In the genomic region with DNA sequence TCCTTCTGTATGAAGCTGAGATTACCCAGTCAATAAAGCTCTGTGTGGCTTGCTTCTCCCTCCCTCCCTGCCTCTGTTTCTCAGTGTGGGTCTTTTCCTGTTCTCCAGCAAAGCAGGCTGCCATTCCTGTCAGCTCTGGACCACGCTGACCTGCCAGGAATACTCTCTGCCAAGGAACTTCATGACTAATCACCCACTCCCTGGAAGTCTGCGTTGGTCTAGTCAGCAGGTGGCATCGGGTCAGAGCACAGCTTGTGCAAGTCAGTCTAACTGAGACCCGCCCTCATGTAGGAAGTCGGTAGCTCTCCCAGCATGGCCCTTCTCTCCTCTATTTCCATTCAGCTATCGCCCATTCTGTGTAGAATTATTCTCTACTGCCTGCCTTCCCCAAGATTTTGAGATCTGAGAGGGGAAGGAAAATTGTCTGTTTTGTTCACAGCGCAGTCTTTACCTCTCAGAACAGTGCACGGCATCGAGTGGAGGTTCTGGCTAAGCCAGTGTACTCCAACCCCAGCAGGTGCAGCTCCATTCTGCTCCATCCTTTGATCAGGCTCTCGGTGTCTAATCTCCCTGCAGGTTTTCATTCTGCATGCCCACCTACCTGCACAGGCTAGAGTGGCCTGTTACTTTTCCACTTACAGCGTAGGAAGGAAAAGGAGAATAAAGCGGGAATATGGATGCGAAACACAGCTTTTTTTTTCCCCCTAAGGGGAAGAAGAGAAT, we compare ENCODE assay signal across 10 mouse cellular contexts.
DNase-seq lines count a peak whose midpoint lies in the region; ATAC-seq and TF ChIP-seq lines count a peak whose summit lies in the region.
"Had no signal": no experiment of that assay in that cellular context is flagged by ENCODE, and none has a peak within 500 bp of the region (broad histone marks: within the 10 kb centered on the region; RNA-seq: fewer than 3 reads in every experiment).

No protein-coding gene starts in this region.

- 49% methylated on average over 13 of the region's 13 CpGs for WGBS in forebrain, embryonic 15.5 days
- WGBS in forebrain, embryonic 11.5 days = 59% methylated on average over 13 of the region's 13 CpGs
- WGBS in small intestine, adult 2 months = 37% methylated on average over 13 of the region's 13 CpGs
- WGBS in intestine, embryonic 15.5 days = 63% methylated on average over 13 of the region's 13 CpGs

- H3K36me3 ChIP-seq in forebrain, embryonic 15.5 days = no peaks in the 10 kb centered on the region
- H3K36me3 ChIP-seq in forebrain, embryonic 11.5 days (ENCODE audit: control insufficient read depth, insufficient read depth, low read length) = no peaks in the 10 kb centered on the region
- H3K36me3 ChIP-seq in small intestine, adult 2 months (ENCODE audit: control insufficient read depth, insufficient read depth, low read length) = no peaks in the 10 kb centered on the region
- H3K36me3 ChIP-seq in intestine, embryonic 15.5 days = no peaks in the 10 kb centered on the region

- ATAC-seq in forebrain, embryonic 15.5 days (replicated peaks) = 0 out of 2 replicates have a peak, but pooled peaks have one; percentile 39
- ATAC-seq in forebrain, embryonic 11.5 days (replicated peaks; ENCODE audit: low FRiP score) = no peak
- no peak for ATAC-seq in intestine, embryonic 15.5 days

- H3K9me3 ChIP-seq in forebrain, embryonic 15.5 days = no peaks in the 10 kb centered on the region
- H3K9me3 ChIP-seq in forebrain, embryonic 11.5 days (ENCODE audit: control insufficient read depth, low read length) = no peaks in the 10 kb centered on the region
- H3K9me3 ChIP-seq in intestine, embryonic 15.5 days = no peaks in the 10 kb centered on the region

- H3K4me3 ChIP-seq in forebrain, embryonic 15.5 days = no peak overlapping the region
- H3K4me3 ChIP-seq in forebrain, embryonic 11.5 days (ENCODE audit: low read depth, low read length) = no peak overlapping the region
- no peak overlapping the region for H3K4me3 ChIP-seq in small intestine, adult 2 months (ENCODE audit: low read depth, low read length)
- no peak overlapping the region for H3K4me3 ChIP-seq in intestine, embryonic 15.5 days (replicated peaks)

- intact Hi-C loops in heart, postnatal 25 days (cut with DNase I) = no loop called here

- TF ChIP-seq CTCF in small intestine, adult 2 months (IDR thresholded peaks at IDR 0.05; ENCODE audit: extremely low read depth, insufficient read length, insufficient replicate concordance, low read depth, low read length) = no peak

- DNase-seq in forebrain, embryonic 11.5 days (ENCODE audit: low spot score) = no peak
- DNase-seq in ovary, postnatal 36 days (ENCODE audit: low spot score) = peak; percentile 48
- DNase-seq in ovary, postnatal 14 days (ENCODE audit: low spot score) = no peak
- DNase-seq in heart, postnatal 25 days (ENCODE audit: low spot score) = peak; percentile 55
- DNase-seq in layer of hippocampus, adult 9-10 months (ENCODE audit: low spot score) = no peak

- no peak for TF ChIP-seq POLR2A in small intestine, adult 2 months (IDR thresholded peaks at IDR 0.05; ENCODE audit: low read depth, low read length)

- H3K27ac ChIP-seq in forebrain, embryonic 15.5 days (replicated peaks) = 0 out of 2 replicates have a peak overlapping the region, but pooled peaks have one; percentile 23
- H3K27ac ChIP-seq in forebrain, embryonic 11.5 days (ENCODE audit: low read depth, low read length) = no peak overlapping the region
- peak overlapping the region; percentile 36 for H3K27ac ChIP-seq in small intestine, adult 2 months (ENCODE audit: insufficient read depth, low read depth, low read length)
- H3K27ac ChIP-seq in intestine, embryonic 15.5 days = no peak overlapping the region
- H3K27ac ChIP-seq: liver, embryonic 14.5 days had no signal

- peaks cover 10% of the 10 kb centered on the region for H3K4me1 ChIP-seq in forebrain, embryonic 15.5 days
- H3K4me1 ChIP-seq in forebrain, embryonic 11.5 days (replicated peaks; ENCODE audit: control insufficient read depth, insufficient read depth, low read length) = no peaks in the 10 kb centered on the region
- H3K4me1 ChIP-seq in small intestine, adult 2 months (ENCODE audit: control insufficient read depth, insufficient read depth, insufficient read length, low read length) = peaks cover 9% of the 10 kb centered on the region; the same call in 1 of the 2 replicates
- no peaks in the 10 kb centered on the region for H3K4me1 ChIP-seq in intestine, embryonic 15.5 days (replicated peaks)

- H3K4me2 ChIP-seq in forebrain, embryonic 15.5 days (replicated peaks) = no peak overlapping the region
- no peak overlapping the region for H3K4me2 ChIP-seq in forebrain, embryonic 11.5 days (ENCODE audit: low read depth, low read length, severe bottlenecking)
- no peak overlapping the region for H3K4me2 ChIP-seq in intestine, embryonic 15.5 days (replicated peaks)

- no peaks in the 10 kb centered on the region for H3K27me3 ChIP-seq in forebrain, embryonic 15.5 days
- H3K27me3 ChIP-seq in forebrain, embryonic 11.5 days (ENCODE audit: control insufficient read depth, insufficient read depth, low read length) = no peaks in the 10 kb centered on the region
- H3K27me3 ChIP-seq in small intestine, adult 2 months (ENCODE audit: control insufficient read depth, insufficient read depth, low read length) = no peaks in the 10 kb centered on the region
- H3K27me3 ChIP-seq in intestine, embryonic 15.5 days (replicated peaks) = no peaks in the 10 kb centered on the region
- H3K27me3 ChIP-seq: CH12.LX had no signal

- no peak overlapping the region for H3K9ac ChIP-seq in forebrain, embryonic 15.5 days (replicated peaks)
- H3K9ac ChIP-seq in forebrain, embryonic 11.5 days (ENCODE audit: low read length) = no peak overlapping the region
- no peak overlapping the region for H3K9ac ChIP-seq in intestine, embryonic 15.5 days
- H3K9ac ChIP-seq: liver, embryonic 14.5 days had no signal

Comparison
In these comparisons a context has a peak if more than half of its experiments do, and no peak if none do; other contexts are left out.
1. H3K27ac ChIP-seq: peak in forebrain, embryonic 15.5 days (single experiment) and small intestine, adult 2 months (single experiment); none in forebrain, embryonic 11.5 days (single experiment) and intestine, embryonic 15.5 days (single experiment).
2. DNase-seq: peak in ovary, postnatal 36 days (single experiment) and heart, postnatal 25 days (single experiment); none in forebrain, embryonic 11.5 days (single experiment), ovary, postnatal 14 days (single experiment) and layer of hippocampus, adult 9-10 months (single experiment).